Mouse (Mus musculus) layer of hippocampus, postnatal 10 days (tissue): ENCODE measurements around the gene Ube4b. TPM values are rescaled to one million over a fixed set of nuclear protein-coding genes. Genes with fewer than 3 reads are reported as not detected.
A peak's percentile ranks its signal among the peaks of the same experiment; 100 is the strongest.

ENCODE experiments used
- DNase-seq, 2 experiments: peaks; one replicate each; pipeline ENCODE4 v3.0.0; 2021; ENCODE audit warnings: low spot score in 2 of 2
- total RNA-seq, 2 experiments: library from RNA; stranded (reverse); gene quantifications; 2 replicates each; pipeline ENCODE4 v1.2.3; 2021

Ube4b gene
- total RNA-seq, 2 experiments from 2014 or later: 113 to 119 TPM

- peak in 1 of 2 experiments; percentile 25 for DNase-seq
Observed at GRCm38 (mm10) chr4:149396433-149397306, 29.9 kb downstream of the Ube4b start.

DNA sequence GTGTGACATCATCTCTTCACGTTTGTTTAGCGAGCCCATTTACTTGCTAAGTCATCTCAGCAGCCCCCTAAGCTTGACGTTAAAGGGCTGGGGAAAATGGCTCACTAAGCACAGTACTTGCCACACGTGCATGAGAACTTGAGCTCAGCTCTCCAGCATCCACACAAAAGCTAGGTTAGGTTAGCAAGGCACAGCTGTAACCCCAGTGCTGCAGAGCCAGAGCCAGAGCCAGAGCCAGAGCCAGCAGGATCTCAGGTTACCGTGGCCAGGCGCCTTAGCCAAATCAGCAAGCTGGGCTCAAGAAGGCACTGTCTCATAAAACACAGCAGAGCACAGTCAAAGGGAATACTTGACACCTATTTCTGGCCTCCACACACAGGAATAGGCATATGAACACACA, 31.0 kb downstream of the Ube4b start:
- DNase-seq: no peak

DNA sequence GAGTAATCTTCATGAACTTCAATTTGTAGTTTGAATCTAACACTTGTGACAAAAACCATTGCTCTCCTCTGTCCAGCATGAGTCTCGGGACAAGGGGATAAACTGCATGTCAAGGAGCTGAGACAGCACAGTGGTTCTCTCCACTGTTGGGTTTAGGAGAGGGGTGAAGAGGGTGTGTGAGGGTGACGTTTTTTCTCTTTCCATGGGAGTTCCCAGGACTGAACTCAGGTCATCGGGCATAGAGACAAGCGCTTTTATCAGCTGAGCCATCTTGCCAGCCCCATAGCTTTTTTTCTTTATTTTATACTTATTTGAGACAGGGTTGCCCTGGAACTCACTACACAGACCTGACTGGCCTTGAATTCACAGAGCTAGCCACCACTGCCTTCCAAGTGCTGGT, 32.3 kb downstream of the Ube4b start:
- no peak for DNase-seq

- no peak for DNase-seq
Observed at GRCm38 (mm10) chr4:149393311-149393995, 33.1 kb downstream of the Ube4b start.

GRCm38 (mm10) chr4:149392359-149392758, 34.2 kb downstream of the Ube4b start:
- no peak for DNase-seq

GRCm38 (mm10) chr4:149381001-149381400, 45.5 kb downstream of the Ube4b start:
- no peak for DNase-seq

- no peak for DNase-seq
Observed at GRCm38 (mm10) chr4:149379881-149380280, 46.7 kb downstream of the Ube4b start.

- DNase-seq: no peak
Observed at GRCm38 (mm10) chr4:149378819-149379218, 47.7 kb downstream of the Ube4b start.

DNA sequence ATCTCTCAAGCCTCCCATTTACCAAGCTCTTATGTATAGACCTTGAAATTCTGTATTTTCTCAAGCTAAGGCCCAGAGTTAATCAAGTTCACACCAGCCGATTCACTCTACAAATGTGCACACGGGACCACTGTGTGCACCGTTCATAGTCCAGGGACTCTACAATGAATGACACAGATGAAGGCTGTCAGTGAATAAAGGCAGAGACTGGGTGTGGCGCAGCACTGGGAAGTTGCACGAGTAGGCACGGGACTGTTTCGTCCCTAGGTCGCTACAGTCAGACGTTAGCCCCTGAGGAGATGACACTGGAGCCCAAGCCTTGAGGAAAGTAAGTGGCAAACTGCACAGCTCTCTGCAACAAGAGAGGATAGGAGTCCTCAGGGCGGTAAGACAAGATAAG, 50.5 kb downstream of the Ube4b start:
- no peak for DNase-seq

GRCm38 (mm10) chr4:149374662-149375061, 51.9 kb downstream of the Ube4b start:
- DNase-seq: no peak

GRCm38 (mm10) chr4:149373927-149374326, 52.6 kb downstream of the Ube4b start:
- no peak for DNase-seq

DNA sequence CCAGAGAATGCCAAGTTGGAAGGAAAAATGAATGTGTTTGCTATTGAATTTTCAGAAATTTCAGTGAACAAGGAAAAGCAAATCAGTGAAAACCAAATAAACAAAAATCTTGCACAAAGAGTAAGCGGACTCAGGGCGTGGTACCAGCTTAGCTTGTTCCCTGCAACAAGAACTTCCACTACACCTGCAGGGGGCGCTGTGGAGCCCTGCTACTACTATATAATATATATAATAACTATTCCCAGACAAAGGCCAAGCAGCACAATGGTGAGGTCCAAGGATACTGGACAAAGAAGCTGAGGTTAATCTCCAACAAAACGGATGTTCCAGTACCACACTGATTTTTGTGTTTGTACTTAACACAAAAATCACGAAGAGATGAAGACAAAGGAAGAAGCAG, 53.1 kb downstream of the Ube4b start:
- DNase-seq: peak; percentile 48 to 56

DNA sequence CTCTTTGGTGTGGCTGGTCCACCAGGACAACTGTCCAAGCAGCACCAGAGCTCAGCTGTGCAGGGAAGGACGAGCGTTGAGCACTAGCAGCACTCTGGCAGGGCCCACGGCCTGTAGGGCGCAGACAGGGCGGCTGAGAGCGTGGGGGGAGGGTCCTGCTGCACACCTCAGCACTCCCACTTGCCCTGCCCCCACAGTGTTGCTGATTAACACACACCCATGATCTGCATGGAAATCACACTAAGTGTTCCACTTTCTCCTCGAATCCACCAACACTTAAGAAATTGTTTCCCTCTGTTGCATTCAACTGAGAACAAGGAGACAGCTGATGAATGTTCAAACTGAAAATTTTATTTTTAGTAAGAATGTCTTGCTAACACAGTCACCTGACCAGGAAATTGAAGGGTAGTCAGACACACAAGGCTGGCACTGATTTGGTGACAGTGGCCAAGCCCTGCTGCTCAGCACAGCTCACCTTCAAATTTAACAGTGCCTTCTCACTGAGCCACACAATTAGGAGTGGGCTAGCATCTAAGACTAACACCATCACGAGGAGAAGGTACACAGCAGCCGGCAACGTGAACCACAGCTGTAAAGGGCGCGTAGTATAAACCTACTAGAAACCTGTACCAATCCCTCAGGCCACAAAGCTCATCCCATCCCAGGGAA, 60.7 kb downstream of the Ube4b start:
- DNase-seq: no peak

DNA sequence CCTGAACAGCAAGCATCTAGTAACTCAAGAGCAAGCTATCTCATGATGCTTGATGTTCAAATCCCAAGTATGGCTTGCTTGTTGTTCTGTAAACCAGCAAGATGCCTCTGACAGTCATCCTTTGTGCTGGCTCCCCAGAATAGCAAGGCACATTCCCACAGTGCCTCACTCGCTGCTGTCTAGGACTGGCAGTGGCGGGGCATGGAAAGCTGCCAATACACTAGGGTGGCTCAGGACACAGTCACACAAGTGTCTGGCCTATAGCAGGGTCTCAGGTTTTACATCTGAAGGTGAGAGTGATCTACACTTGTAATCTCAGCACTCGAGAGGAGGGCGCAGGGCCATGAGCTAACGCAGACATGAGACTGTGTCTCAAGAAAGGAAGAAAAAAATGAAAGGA, 61.7 kb downstream of the Ube4b start:
- DNase-seq: peak; percentile 44 to 57

GRCm38 (mm10) chr4:149361051-149361450, 65.5 kb downstream of the Ube4b start:
- DNase-seq: no peak

- no peak for DNase-seq
Observed at GRCm38 (mm10) chr4:149360647-149361046, 65.9 kb downstream of the Ube4b start.

GRCm38 (mm10) chr4:149357982-149358381, 68.6 kb downstream of the Ube4b start:
- DNase-seq: no peak

GRCm38 (mm10) chr4:149354671-149355070, 71.9 kb downstream of the Ube4b start:
- DNase-seq: no peak

GRCm38 (mm10) chr4:149351596-149352150, 74.9 kb downstream of the Ube4b start:
- no peak for DNase-seq

DNA sequence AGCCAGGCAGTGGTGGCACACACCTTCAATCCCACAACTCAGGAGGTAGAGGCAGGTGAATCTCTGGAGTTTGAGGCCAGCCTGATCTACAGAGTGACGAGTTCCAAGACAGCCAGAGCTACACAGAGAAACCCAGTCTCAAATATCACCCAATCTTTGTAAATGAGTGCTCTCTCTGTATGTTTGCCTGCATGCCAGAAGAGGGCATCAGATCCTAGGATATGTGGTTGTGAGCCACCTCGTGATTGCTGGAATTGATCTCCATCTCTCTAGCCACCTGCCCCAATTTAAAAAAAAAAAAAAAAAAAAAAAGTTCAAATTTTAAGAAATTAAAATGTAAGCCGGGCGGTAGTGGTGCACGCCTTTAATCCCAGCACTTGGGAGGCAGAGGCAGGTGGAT, 77.6 kb downstream of the Ube4b start:
- DNase-seq: no peak

GRCm38 (mm10) chr4:149345873-149346272, 80.7 kb downstream of the Ube4b start:
- DNase-seq: no peak

GRCm38 (mm10) chr4:149344311-149344710, 82.2 kb downstream of the Ube4b start:
- DNase-seq: no peak
